Mouse (Mus musculus) MEL (cell line): ENCODE data around the gene Fcho1. TPM values are rescaled to one million over a fixed set of nuclear protein-coding genes. Genes with fewer than 3 reads are reported as not detected.

ENCODE experiments used
- DNase-seq: peaks from one replicate; pipeline ENCODE4 v3.0.0; 2011; ENCODE audit warnings: low read depth, low spot score
- H3K27ac ChIP-seq: 2 replicates; pipeline ENCODE4 v1.5.1; 2012; ENCODE audit warnings: low read depth, mild to moderate bottlenecking, control low read depth, low read length, moderate library complexity; ENCODE audit not compliant: control insufficient read depth
- H3K27me3 ChIP-seq, 2 experiments: fragments of 150-350 bp in 1 of 2; sonication (generic) in 1 of 2; 2 replicates each; pipeline ENCODE4 v1.6.1; 2012; ENCODE audit warnings: low read length in 2 of 2, mild to moderate bottlenecking in 2 of 2, improper control_type of control experiment in 1 of 2, moderate library complexity in 1 of 2; ENCODE audit not compliant: insufficient read depth in 2 of 2, control insufficient read depth in 1 of 2
- H3K36me3 ChIP-seq, 2 experiments: 2 replicates each; pipeline ENCODE4 v1.6.1; 2012 to 2014; ENCODE audit warnings: low read length in 2 of 2, improper control_type of control experiment in 1 of 2, inconsistent platforms in 1 of 2, mild to moderate bottlenecking in 1 of 2; ENCODE audit not compliant: insufficient read depth in 2 of 2, control insufficient read depth in 1 of 2
- H3K4me1 ChIP-seq, 2 experiments: fragments of 150-350 bp in 1 of 2; sonication (generic) in 1 of 2; 2 replicates each; pipeline ENCODE4 v1.6.1; 2012; ENCODE audit warnings: low read length in 2 of 2, improper control_type of control experiment in 1 of 2, mild to moderate bottlenecking in 1 of 2; ENCODE audit not compliant: insufficient read depth in 2 of 2, control insufficient read depth in 1 of 2
- H3K4me3 ChIP-seq, 2 experiments: fragments of 150-350 bp in 1 of 2; sonication (generic) in 1 of 2; 2 replicates each; pipeline ENCODE4 v1.5.1; 2012; ENCODE audit warnings: low read depth in 2 of 2, low read length in 2 of 2, mild to moderate bottlenecking in 2 of 2, moderate library complexity in 2 of 2, control low read depth in 1 of 2, improper control_type of control experiment in 1 of 2; ENCODE audit not compliant: control insufficient read depth in 1 of 2, insufficient read depth in 1 of 2
- H3K79me2 ChIP-seq: 2 replicates; pipeline ENCODE4 v1.6.1; 2012; ENCODE audit warnings: mild to moderate bottlenecking, low read length, moderate library complexity; ENCODE audit not compliant: control insufficient read depth, poor library complexity, insufficient read depth
- H3K9ac ChIP-seq: 2 replicates; pipeline ENCODE4 v1.6.1; 2012; ENCODE audit warnings: low read depth, mild to moderate bottlenecking, control low read depth, low read length, moderate library complexity; ENCODE audit not compliant: control insufficient read depth, poor library complexity, severe bottlenecking
- H3K9me3 ChIP-seq: fragments of 150-350 bp; sonication (generic); replicated peaks from 2 replicates; pipeline ENCODE4 v1.6.1; 2012; ENCODE audit warnings: mild to moderate bottlenecking, low read length, improper control_type of control experiment, moderate library complexity; ENCODE audit not compliant: insufficient read depth
- ELF1 ChIP-seq: IDR thresholded peaks from 2 replicates; pipeline ENCODE4 v1.6.1; 2014; ENCODE audit warnings: low read depth, mild to moderate bottlenecking, inconsistent platforms, low read length, improper control_type of control experiment, moderate library complexity
- EP300 ChIP-seq, 2 experiments: IDR thresholded peaks; 2 replicates each; pipeline ENCODE4 v1.6.1; 2011; ENCODE audit warnings: improper control_type of control experiment in 2 of 2, low read length in 2 of 2, low read depth in 1 of 2, mild to moderate bottlenecking in 1 of 2
- ETS1 ChIP-seq: IDR thresholded peaks from 2 replicates; pipeline ENCODE4 v1.6.1; 2012; ENCODE audit warnings: low read depth, mild to moderate bottlenecking, inconsistent platforms, low read length, improper control_type of control experiment, moderate library complexity
- HCFC1 ChIP-seq: IDR thresholded peaks from 2 replicates; pipeline ENCODE4 v1.6.1; 2012; ENCODE audit warnings: low read depth, mild to moderate bottlenecking, inconsistent platforms, low read length, improper control_type of control experiment, moderate library complexity
- MEF2A ChIP-seq: IDR thresholded peaks from 2 replicates; pipeline ENCODE4 v1.6.1; 2014; ENCODE audit warnings: low read depth, mild to moderate bottlenecking, inconsistent platforms, low read length, improper control_type of control experiment; ENCODE audit not compliant: poor library complexity, insufficient replicate concordance, severe bottlenecking; ENCODE audit errors: extremely low read depth
- MXI1 ChIP-seq: IDR thresholded peaks from 2 replicates; pipeline ENCODE4 v1.6.1; 2011; ENCODE audit warnings: mild to moderate bottlenecking, low read depth, low read length, improper control_type of control experiment
- MYC ChIP-seq: IDR thresholded peaks from 2 replicates; pipeline ENCODE4 v1.6.1; 2011; ENCODE audit warnings: low read depth, mild to moderate bottlenecking, low read length, improper control_type of control experiment, moderate library complexity
- NELFE ChIP-seq: IDR thresholded peaks from 2 replicates; pipeline ENCODE4 v1.6.1; 2011; ENCODE audit warnings: low read depth, low read length, improper control_type of control experiment
- NRF1 ChIP-seq: IDR thresholded peaks from 2 replicates; pipeline ENCODE4 v1.6.1; 2014; ENCODE audit warnings: low read depth, mild to moderate bottlenecking, inconsistent platforms, low read length, improper control_type of control experiment, moderate library complexity; ENCODE audit not compliant: poor library complexity, insufficient read depth, severe bottlenecking
- SIN3A ChIP-seq: IDR thresholded peaks from 2 replicates; pipeline ENCODE4 v1.6.1; 2012; ENCODE audit warnings: low read length, improper control_type of control experiment, inconsistent platforms
- SMC3 ChIP-seq: IDR thresholded peaks from 2 replicates; pipeline ENCODE4 v1.6.1; 2011; ENCODE audit warnings: low read depth, low read length, improper control_type of control experiment
- TCF12 ChIP-seq: IDR thresholded peaks from 2 replicates; pipeline ENCODE4 v1.6.1; 2014; ENCODE audit warnings: low read depth, mild to moderate bottlenecking, inconsistent platforms, low read length, improper control_type of control experiment, moderate library complexity
- USF1 ChIP-seq: IDR thresholded peaks from 2 replicates; pipeline ENCODE4 v1.6.1; 2014; ENCODE audit warnings: low read depth, mild to moderate bottlenecking, inconsistent platforms, low read length, improper control_type of control experiment, moderate library complexity
- ZNF384 ChIP-seq: IDR thresholded peaks from 2 replicates; pipeline ENCODE4 v1.6.1; 2012; ENCODE audit warnings: low read depth, mild to moderate bottlenecking, inconsistent platforms, low read length, improper control_type of control experiment
- polyA plus RNA-seq, 2 experiments: library from polyadenylated mRNA; stranded (reverse) in 1 of 2; unstranded in 1 of 2; fragments of >175 nt in 1 of 2; fragments of >200 nt in 1 of 2; gene quantifications; 2 replicates each; pipeline versions ENCODE4 v1.2.1 to v1.2.4; 2012; ENCODE audit warnings: low replicate concordance in 2 of 2, low read depth in 1 of 2; ENCODE audit not compliant: insufficient read length in 2 of 2, insufficient read depth in 1 of 2, missing spikeins in 1 of 2
- total RNA-seq: library from RNA; depleted of rRNA; stranded (reverse); fragments of 300-350 nt; gene quantifications from 2 replicates; pipeline ENCODE4 v1.2.3, GENCODE M21; 2012

The Fcho1 gene
- total and polyA plus RNA-seq, 3 experiments = 3.7 to 6.8 TPM; not detected in 1

GRCm38 (mm10) chr8:71668220-71668975 lies 57.1 kb downstream of the Fcho1 start:
- peak; percentile 80 for DNase-seq

GRCm38 (mm10) chr8:71667256-71667655 lies 58.3 kb downstream of the Fcho1 start:
- no peak for DNase-seq
- Histone ChIP-seq H3K79me2 (no peaks in the 10 kb centered on the region), H3K27ac (no peak overlapping the region), H3K36me3 (no peaks in the 10 kb centered on the region), H3K27me3 (no peaks in the 10 kb centered on the region), H3K4me3 (no peak overlapping the region), H3K9ac (no peak overlapping the region), H3K4me1 (peaks cover 0 to 20% of the 10 kb centered on the region in 2 experiments; a peak in 3 of 4 replicates), H3K9me3 (no peaks in the 10 kb centered on the region)
- no peak for TF ChIP-seq SIN3A

More at GRCm38 (mm10) chr8:71668220-71668975, 57.1 kb downstream of the Fcho1 start:
- Histone ChIP-seq H3K27me3 (no peaks in the 10 kb centered on the region), H3K36me3 (no peaks in the 10 kb centered on the region), H3K9me3 (no peaks in the 10 kb centered on the region), H3K27ac (no peak overlapping the region), H3K79me2 (no peaks in the 10 kb centered on the region), H3K4me1 (peaks cover 0 to 20% of the 10 kb centered on the region in 2 experiments; a peak in 3 of 4 replicates), H3K4me3 (peak overlapping the region; percentile 37 to 61), H3K9ac (peak overlapping the region; percentile 16)
- TF ChIP-seq MXI1 = peak; percentile 29; the same call in 1 of the 2 replicates
- peak; percentile 24; the same call in 1 of the 2 replicates for TF ChIP-seq NELFE
- peak; percentile 67 for TF ChIP-seq HCFC1
- peak; percentile 71; the same call in 1 of the 2 replicates for TF ChIP-seq MEF2A
- TF ChIP-seq NRF1 = no peak
- peak; percentile 56; the same call in 1 of the 2 replicates for TF ChIP-seq ELF1
- TF ChIP-seq SMC3 = no peak
- peak; percentile 51 for TF ChIP-seq SIN3A
- TF ChIP-seq ZNF384 = no peak
- TF ChIP-seq MYC = no peak
- TF ChIP-seq ETS1 = peak; percentile 46; the same call in 1 of the 2 replicates
- TF ChIP-seq USF1 = 0 out of 2 replicates have a peak, but pooled peaks have one; percentile 5
- TF ChIP-seq TCF12 = peak; percentile 23; the same call in 1 of the 2 replicates
- TF ChIP-seq EP300 (IDR thresholded peaks at IDR 0.05; ENCODE audit: low read depth in 1 of 2, low read length in 2 of 2) = 0 out of 4 replicates have a peak, but pooled peaks of 1 of the 2 experiments have one; percentile 3
